Mouse (Mus musculus): ENCODE measurements around the gene Isg15. TPM values are rescaled to one million over a fixed set of nuclear protein-coding genes. Genes with fewer than 3 reads are reported as not detected.

Isg15 gene
- polyA plus RNA-seq, 1 experiment from 2014 or later, result 2.6 TPM

DNA sequence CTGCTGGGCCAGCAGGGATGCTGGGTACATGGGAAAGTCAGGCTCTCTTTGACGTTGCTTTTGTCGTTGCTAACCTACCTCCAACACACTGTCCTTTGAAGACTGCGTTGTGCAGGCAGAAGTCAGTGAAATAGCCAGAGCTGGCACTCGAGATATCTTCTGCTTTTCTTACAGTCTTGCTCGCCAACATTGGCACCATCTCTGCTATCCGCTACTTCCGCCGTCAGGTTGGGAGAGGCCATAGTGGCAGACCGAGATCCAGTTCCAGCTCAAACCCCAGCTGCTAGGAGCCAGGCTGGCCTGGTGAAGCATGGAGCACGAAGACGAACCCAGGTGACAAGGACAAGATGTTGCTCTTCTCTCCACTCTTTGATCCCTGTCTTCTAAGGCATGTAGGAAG lies 19.3 kb upstream of the Isg15 start:
- Histone ChIP-seq H3K9ac (no peak overlapping the region), H3K4me1 (no peaks in the 10 kb centered on the region), H3K27ac (no peak overlapping the region), H3K27me3 (replicated peaks) (peaks cover 49% of the 10 kb centered on the region), H3K9me3 (replicated peaks) (no peaks in the 10 kb centered on the region), H3K4me3 (no peak overlapping the region), H3K4me2 (no peak overlapping the region), H3K36me3 (no peaks in the 10 kb centered on the region)
- ATAC-seq, result no peak
- WGBS (ENCODE audit: insufficient replicate concordance), result 82% methylated on average over 11 of the region's 11 CpGs

GRCm38 (mm10) chr4:156217838-156218237 lies 17.2 kb upstream of the Isg15 start:
- Histone ChIP-seq H3K4me2 (no peak overlapping the region), H3K27ac (no peak overlapping the region), H3K36me3 (no peaks in the 10 kb centered on the region), H3K4me1 (no peaks in the 10 kb centered on the region), H3K9me3 (replicated peaks) (no peaks in the 10 kb centered on the region), H3K27me3 (replicated peaks) (peaks cover 48% of the 10 kb centered on the region), H3K9ac (no peak overlapping the region), H3K4me3 (no peak overlapping the region)
- no peak for ATAC-seq
- WGBS (ENCODE audit: insufficient replicate concordance), result 71% methylated on average over 16 of the region's 16 CpGs

DNA sequence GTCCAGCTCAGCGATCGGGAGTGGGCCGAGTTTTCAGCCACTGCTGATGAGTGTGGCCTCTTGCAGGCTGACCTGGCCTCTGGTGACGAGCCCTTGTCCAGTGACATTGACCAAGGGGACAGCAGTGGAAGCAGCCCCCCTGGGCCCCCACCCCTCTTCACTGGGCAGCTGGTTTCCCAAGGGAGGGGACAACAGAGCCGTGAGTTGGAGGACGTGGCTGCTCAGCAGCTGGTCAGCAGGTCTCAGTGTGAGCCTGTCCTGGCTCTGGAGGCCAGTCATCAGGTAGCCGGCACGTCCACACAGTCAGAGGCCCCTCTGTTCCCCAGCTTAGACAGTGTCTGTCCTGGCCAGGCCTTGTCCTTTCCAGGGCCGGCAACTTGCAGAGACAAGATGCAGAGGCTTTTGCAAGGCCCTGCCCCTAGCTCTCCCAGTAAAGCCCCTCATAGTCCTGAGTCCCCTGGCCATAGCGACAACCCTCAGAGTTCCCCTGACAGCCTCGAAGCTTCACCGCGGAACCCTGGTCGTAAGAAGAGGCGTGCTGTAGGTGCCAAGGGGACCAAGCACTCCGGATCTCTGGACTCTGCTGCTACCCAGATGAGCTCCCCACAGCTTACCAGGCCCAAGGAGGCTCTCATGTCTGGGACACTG lies 16.5 kb upstream of the Isg15 start:
- Histone ChIP-seq H3K4me1 (no peaks in the 10 kb centered on the region), H3K27me3 (replicated peaks) (peaks cover 47% of the 10 kb centered on the region), H3K4me3 (no peak overlapping the region), H3K36me3 (no peaks in the 10 kb centered on the region), H3K9ac (no peak overlapping the region), H3K4me2 (no peak overlapping the region), H3K27ac (no peak overlapping the region), H3K9me3 (replicated peaks) (no peaks in the 10 kb centered on the region)
- 74% methylated on average over 16 of the region's 16 CpGs for WGBS (ENCODE audit: insufficient replicate concordance)
- ATAC-seq, result no peak; the same call in 1 of the 2 replicates

DNA sequence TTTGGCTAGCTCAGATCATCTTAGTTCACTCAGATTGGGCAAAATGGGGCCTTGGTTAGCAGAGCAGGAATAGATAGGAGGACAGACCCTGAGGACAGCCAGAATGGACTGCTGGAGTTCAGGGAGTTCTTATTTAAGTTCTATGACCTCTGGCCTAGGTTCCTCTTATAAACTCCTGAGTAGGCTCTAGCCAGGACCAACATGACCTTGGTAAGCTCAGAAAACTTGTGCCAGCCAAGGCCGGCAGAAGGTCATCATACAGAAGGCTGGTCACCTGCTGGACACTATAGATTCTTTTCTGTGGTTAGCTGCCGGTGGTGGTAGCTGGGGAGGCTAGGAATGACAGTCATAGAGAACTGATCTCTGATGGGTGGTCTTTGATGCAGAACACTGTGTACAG lies 15.6 kb upstream of the Isg15 start:
- no peak overlapping the region for H3K4me3 ChIP-seq
- H3K36me3 ChIP-seq, result no peaks in the 10 kb centered on the region
- no peak overlapping the region for H3K4me2 ChIP-seq
- WGBS (ENCODE audit: insufficient replicate concordance), result 59% methylated on average over 2 of the region's 2 CpGs
- H3K27me3 ChIP-seq (replicated peaks), result peaks cover 43% of the 10 kb centered on the region
- no peak overlapping the region for H3K9ac ChIP-seq
- no peaks in the 10 kb centered on the region for H3K4me1 ChIP-seq
- no peaks in the 10 kb centered on the region for H3K9me3 ChIP-seq (replicated peaks)
- no peak for ATAC-seq
- H3K27ac ChIP-seq, result no peak overlapping the region

GRCm38 (mm10) chr4:156215649-156216048 lies 15.0 kb upstream of the Isg15 start, which contains the start of gene Perm1:
Gene Perm1 (plus strand): TSS chr4:156215868.
- WGBS (ENCODE audit: insufficient replicate concordance), result 57% methylated on average over 4 of the region's 4 CpGs
- Histone ChIP-seq H3K4me2 (no peak within 1 kb of the TSS), H3K9ac (no peak within 1 kb of the TSS), H3K4me1 (no peaks in the 10 kb centered on the region), H3K36me3 (no peaks in the 10 kb centered on the region), H3K27me3 (replicated peaks) (peaks cover 43% of the 10 kb centered on the region), H3K4me3 (no peak within 1 kb of the TSS), H3K27ac (no peak within 1 kb of the TSS), H3K9me3 (replicated peaks) (no peaks in the 10 kb centered on the region)
- no peak for ATAC-seq

- Histone ChIP-seq H3K4me3 (no peak overlapping the region), H3K36me3 (no peaks in the 10 kb centered on the region), H3K27ac (no peak overlapping the region), H3K27me3 (replicated peaks) (peaks cover 28% of the 10 kb centered on the region), H3K4me2 (no peak overlapping the region), H3K9me3 (replicated peaks) (no peaks in the 10 kb centered on the region), H3K4me1 (no peaks in the 10 kb centered on the region), H3K9ac (no peak overlapping the region)
- no peak for ATAC-seq
- 84% methylated on average over 13 of the region's 13 CpGs for WGBS (ENCODE audit: insufficient replicate concordance)
Measured at GRCm38 (mm10) chr4:156213134-156213533, 12.5 kb upstream of the Isg15 start.

DNA sequence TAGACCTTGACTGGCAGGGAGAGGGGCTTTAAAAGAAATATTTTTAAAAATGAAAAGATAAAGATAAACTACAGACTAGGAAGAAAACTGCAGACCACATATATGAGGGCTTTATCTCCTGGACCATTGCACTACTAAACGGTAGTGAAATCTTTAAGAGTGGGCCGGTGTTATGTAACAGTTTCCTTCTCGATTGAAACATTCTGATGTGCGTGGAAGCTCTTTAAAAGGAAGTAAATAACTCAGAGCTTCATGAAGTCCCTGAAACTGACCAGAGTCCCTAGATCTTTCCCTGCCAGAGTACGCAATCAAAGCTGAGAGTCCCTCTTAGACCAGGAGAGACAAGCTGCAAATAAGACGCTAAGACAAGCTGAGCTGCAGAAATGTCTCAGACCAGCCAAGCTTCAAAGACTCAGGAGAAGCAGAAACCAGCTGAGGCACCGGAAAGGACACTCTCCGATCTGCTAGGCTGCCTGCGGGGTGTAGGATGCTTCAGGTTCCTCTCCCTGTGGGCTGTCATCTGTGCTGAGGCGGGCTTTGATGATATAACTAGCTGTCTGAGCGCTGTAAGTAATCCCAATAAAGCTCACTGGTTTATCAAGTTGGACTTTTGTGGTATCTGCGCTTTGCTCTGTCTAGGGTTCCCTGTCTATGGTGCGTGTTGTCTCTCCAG lies 9.5 kb upstream of the Isg15 start:
- peaks cover 27% of the 10 kb centered on the region for H3K27me3 ChIP-seq (replicated peaks)
- H3K4me3 ChIP-seq, result no peak overlapping the region
- H3K36me3 ChIP-seq, result no peaks in the 10 kb centered on the region
- H3K9ac ChIP-seq, result no peak overlapping the region
- no peak for ATAC-seq
- no peak overlapping the region for H3K27ac ChIP-seq
- H3K9me3 ChIP-seq (replicated peaks), result no peaks in the 10 kb centered on the region
- 54% methylated on average over 13 of the region's 13 CpGs for WGBS (ENCODE audit: insufficient replicate concordance)
- no peaks in the 10 kb centered on the region for H3K4me1 ChIP-seq
- no peak overlapping the region for H3K4me2 ChIP-seq

DNA sequence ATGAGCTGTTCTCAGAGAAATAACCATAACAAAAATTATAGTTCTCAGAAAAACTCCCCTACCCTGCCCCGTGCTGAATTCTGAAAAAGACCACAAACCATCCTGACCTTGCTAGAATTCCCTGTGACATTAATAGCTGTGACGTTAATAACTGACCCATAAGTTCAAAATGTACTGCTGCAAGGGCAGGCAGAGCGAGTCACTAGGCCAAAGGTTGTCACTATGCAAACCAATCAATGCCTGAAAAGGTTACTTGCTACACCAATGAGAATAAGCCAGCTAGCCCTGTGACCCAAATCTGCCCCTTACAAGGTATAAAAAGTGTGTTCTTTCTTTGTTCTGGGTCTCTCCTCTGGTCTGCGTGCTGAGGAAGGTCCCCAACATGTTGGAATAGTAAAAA lies 8.3 kb upstream of the Isg15 start:
- H3K27ac ChIP-seq, result no peak overlapping the region
- H3K4me1 ChIP-seq, result peaks cover 8% of the 10 kb centered on the region
- no peaks in the 10 kb centered on the region for H3K9me3 ChIP-seq (replicated peaks)
- H3K27me3 ChIP-seq (replicated peaks), result peaks cover 35% of the 10 kb centered on the region
- no peak overlapping the region for H3K4me2 ChIP-seq
- no peak for ATAC-seq
- H3K4me3 ChIP-seq, result no peak overlapping the region
- no peaks in the 10 kb centered on the region for H3K36me3 ChIP-seq
- WGBS (ENCODE audit: insufficient replicate concordance), result 80% methylated on average over 4 of the region's 4 CpGs
- H3K9ac ChIP-seq, result no peak overlapping the region

GRCm38 (mm10) chr4:156203413-156204131 lies 3.0 kb upstream of the Isg15 start:
- Histone ChIP-seq H3K36me3 (no peaks in the 10 kb centered on the region), H3K4me2 (peak overlapping the region; percentile 89), H3K4me1 (peaks cover 44% of the 10 kb centered on the region), H3K9me3 (replicated peaks) (no peaks in the 10 kb centered on the region), H3K27ac (peak overlapping the region; percentile 83), H3K27me3 (replicated peaks) (peaks cover 56% of the 10 kb centered on the region), H3K4me3 (peak overlapping the region; percentile 59), H3K9ac (peak overlapping the region; percentile 71)
- WGBS (ENCODE audit: insufficient replicate concordance), result under 1% methylated on average over 49 of the region's 49 CpGs
- peak; percentile 13; the same call in 1 of the 2 replicates for ATAC-seq

- H3K27ac ChIP-seq, result peak within 1 kb of the TSS; percentile 83
- H3K4me3 ChIP-seq, result peak within 1 kb of the TSS; percentile 59
- peak within 1 kb of the TSS; percentile 89 for H3K4me2 ChIP-seq
- ATAC-seq, result peak; percentile 79
- H3K4me1 ChIP-seq, result peaks cover 49% of the 10 kb centered on the region
- H3K27me3 ChIP-seq (replicated peaks), result peaks cover 58% of the 10 kb centered on the region
- WGBS (ENCODE audit: insufficient replicate concordance), result 2% methylated on average over 31 of the region's 39 CpGs
- H3K9ac ChIP-seq, result peak within 1 kb of the TSS; percentile 71
- H3K36me3 ChIP-seq, result no peaks in the 10 kb centered on the region
- H3K9me3 ChIP-seq (replicated peaks), result no peaks in the 10 kb centered on the region
Measured at GRCm38 (mm10) chr4:156203001-156203412, 2.4 kb upstream of the Isg15 start, which contains the start of gene AW011738. Gene AW011738 (plus strand): TSS chr4:156203304.

DNA sequence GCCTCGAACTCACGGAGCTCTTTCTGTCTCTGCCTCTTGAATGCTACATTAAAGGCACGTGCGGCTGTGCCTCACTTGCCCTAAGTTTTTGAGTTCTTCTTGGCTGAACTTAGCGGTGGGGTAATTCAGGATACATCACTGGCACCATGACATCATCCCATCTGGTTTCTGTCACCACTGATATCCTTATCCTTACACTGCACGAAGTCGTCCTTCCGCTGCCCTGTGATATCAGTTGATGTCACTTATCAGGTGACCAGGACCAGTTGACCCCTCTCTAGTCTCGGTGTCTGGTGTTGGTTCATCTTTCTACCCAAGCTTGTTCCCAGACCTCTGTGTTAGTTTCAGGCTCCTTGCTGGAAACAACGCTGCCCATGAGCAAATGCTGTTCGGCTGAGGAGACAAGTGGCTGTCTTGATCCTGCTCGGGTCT lies 1.9 kb upstream of the Isg15 start:
- Histone ChIP-seq H3K9ac (peak overlapping the region; percentile 71), H3K27me3 (replicated peaks) (peaks cover 56% of the 10 kb centered on the region), H3K4me2 (peak overlapping the region; percentile 89), H3K27ac (peak overlapping the region; percentile 83), H3K36me3 (no peaks in the 10 kb centered on the region), H3K4me1 (peaks cover 51% of the 10 kb centered on the region), H3K9me3 (replicated peaks) (no peaks in the 10 kb centered on the region), H3K4me3 (peak overlapping the region; percentile 59)
- 14% methylated on average over 12 of the region's 12 CpGs for WGBS (ENCODE audit: insufficient replicate concordance)
- ATAC-seq, result peak; percentile 80

DNA sequence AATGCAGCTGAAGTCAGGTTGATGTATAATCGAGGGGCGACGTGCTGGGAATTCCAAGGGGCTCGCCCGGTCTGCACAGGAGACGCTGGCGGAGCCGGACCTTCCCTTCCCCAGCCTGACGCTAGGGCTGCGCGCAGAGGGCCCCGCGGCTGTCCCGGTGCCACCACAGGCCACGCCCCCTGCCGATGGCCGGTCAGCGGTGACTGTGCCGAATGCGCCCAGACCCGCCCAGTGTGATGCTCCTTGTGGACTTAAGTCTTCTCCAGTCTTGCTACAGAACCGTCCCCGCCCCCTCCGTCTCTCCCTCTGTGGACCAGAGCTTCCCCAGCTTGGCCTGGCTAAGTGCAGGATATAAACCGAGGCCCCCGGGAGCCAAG lies 2.8 kb downstream of the Isg15 start:
- H3K4me3 ChIP-seq, result peak overlapping the region; percentile 84
- whole genome bisulfite sequencing (ENCODE audit: insufficient replicate concordance), result under 1% methylated on average over 26 of the region's 26 CpGs
- 0 out of 2 replicates have a peak, but pooled peaks cover under 1% of the 10 kb centered on the region for H3K36me3 ChIP-seq
- peak overlapping the region; percentile 97 for H3K27ac ChIP-seq
- peaks cover 52% of the 10 kb centered on the region for H3K27me3 ChIP-seq (replicated peaks)
- H3K9me3 ChIP-seq (replicated peaks), result no peaks in the 10 kb centered on the region
- peaks cover 69% of the 10 kb centered on the region for H3K4me1 ChIP-seq
- ATAC-seq, result peak; percentile 88
- H3K9ac ChIP-seq, result peak overlapping the region; percentile 86
- H3K4me2 ChIP-seq, result peak overlapping the region; percentile 96
